Mouse (Mus musculus) ES-Bruce4 (cell line): ENCODE data around the gene Appl2. TPM values are rescaled to one million over a fixed set of nuclear protein-coding genes. Genes with fewer than 3 reads are reported as not detected.

Experiments
- H3K27ac ChIP-seq: 2 replicates; pipeline ENCODE4 v1.5.1; 2012; ENCODE audit warnings: low read length, inconsistent platforms; ENCODE audit not compliant: insufficient read depth
- H3K27me3 ChIP-seq: 2 replicates; pipeline ENCODE4 v1.6.1; 2012; ENCODE audit warnings: mild to moderate bottlenecking, low read length, inconsistent platforms; ENCODE audit not compliant: control insufficient read depth, poor library complexity, insufficient read depth, severe bottlenecking
- H3K36me3 ChIP-seq: 2 replicates; pipeline ENCODE4 v1.6.1; 2012; ENCODE audit warnings: inconsistent platforms, mild to moderate bottlenecking, low read length, moderate library complexity; ENCODE audit not compliant: control insufficient read depth, poor library complexity, insufficient read depth, severe bottlenecking
- H3K4me1 ChIP-seq: one replicate; pipeline ENCODE4 v1.8.1; 2011; ENCODE audit warnings: low read length; ENCODE audit not compliant: control insufficient read depth, insufficient read depth
- H3K4me3 ChIP-seq: 2 replicates; pipeline ENCODE4 v1.5.1; 2011; ENCODE audit warnings: low read depth, mild to moderate bottlenecking, low read length
- H3K9ac ChIP-seq: 2 replicates; pipeline ENCODE4 v1.6.1; 2012; ENCODE audit warnings: low read depth, mild to moderate bottlenecking, inconsistent platforms; ENCODE audit not compliant: poor library complexity, severe bottlenecking
- H3K9me3 ChIP-seq: replicated peaks from 2 replicates; pipeline ENCODE4 v1.6.1; 2012; ENCODE audit warnings: mild to moderate bottlenecking, low read length, inconsistent platforms; ENCODE audit not compliant: control insufficient read depth, poor library complexity, insufficient read depth, severe bottlenecking
- CTCF ChIP-seq: IDR thresholded peaks from one replicate; pipeline ENCODE4 v1.8.1; 2011; ENCODE audit warnings: low read depth, low read length
- EP300 ChIP-seq: IDR thresholded peaks from 2 replicates; pipeline ENCODE4 v1.6.1; 2011; ENCODE audit warnings: low read depth, low read length; ENCODE audit not compliant: insufficient read depth
- POLR2A ChIP-seq: IDR thresholded peaks from one replicate; pipeline ENCODE4 v1.8.1; 2011; ENCODE audit warnings: low read length; ENCODE audit not compliant: insufficient read depth
- polyA plus RNA-seq: library from polyadenylated mRNA; stranded (reverse); fragments of >200 nt; gene quantifications from 2 replicates; pipeline ENCODE4 v1.2.4, GENCODE M21; 2011; ENCODE audit warnings: low read depth; ENCODE audit not compliant: missing spikeins, insufficient read depth, insufficient read length

Gene Appl2
- polyA plus RNA-seq, 1 experiment, result 28.7 TPM

- no peak overlapping the region for H3K27ac ChIP-seq
Measured at GRCm38 (mm10) chr10:83636191-83636590, 12.3 kb downstream of the Appl2 start.

GRCm38 (mm10) chr10:83634461-83634860, 14.1 kb downstream of the Appl2 start:
- Histone ChIP-seq H3K9ac (no peak overlapping the region), H3K4me1 (no peaks in the 10 kb centered on the region), H3K4me3 (no peak overlapping the region), H3K9me3 (no peaks in the 10 kb centered on the region), H3K27ac (no peak overlapping the region), H3K27me3 (no peaks in the 10 kb centered on the region), H3K36me3 (no peaks in the 10 kb centered on the region)
- TF ChIP-seq CTCF (no peak), EP300 (no peak), POLR2A (no peak)

More at GRCm38 (mm10) chr10:83636191-83636590, 12.3 kb downstream of the Appl2 start:
- Histone ChIP-seq H3K4me1 (no peaks in the 10 kb centered on the region), H3K36me3 (no peaks in the 10 kb centered on the region), H3K27me3 (no peaks in the 10 kb centered on the region), H3K4me3 (no peak overlapping the region), H3K9ac (no peak overlapping the region), H3K9me3 (no peaks in the 10 kb centered on the region)
- TF ChIP-seq POLR2A (no peak), EP300 (no peak), CTCF (no peak)

- no peak overlapping the region for H3K4me3 ChIP-seq
- no peak overlapping the region for H3K27ac ChIP-seq
- no peaks in the 10 kb centered on the region for H3K4me1 ChIP-seq
- TF ChIP-seq CTCF, result no peak
- no peak for TF ChIP-seq EP300
- no peak for TF ChIP-seq POLR2A
- no peak overlapping the region for H3K9ac ChIP-seq
- no peaks in the 10 kb centered on the region for H3K36me3 ChIP-seq
- no peaks in the 10 kb centered on the region for H3K27me3 ChIP-seq
- no peaks in the 10 kb centered on the region for H3K9me3 ChIP-seq
Measured at GRCm38 (mm10) chr10:83632806-83633374, 15.6 kb downstream of the Appl2 start.

- Histone ChIP-seq H3K4me1 (no peaks in the 10 kb centered on the region), H3K27ac (no peak overlapping the region), H3K36me3 (no peaks in the 10 kb centered on the region), H3K9ac (no peak overlapping the region), H3K9me3 (no peaks in the 10 kb centered on the region), H3K27me3 (no peaks in the 10 kb centered on the region), H3K4me3 (no peak overlapping the region)
- no peak for TF ChIP-seq CTCF
- TF ChIP-seq POLR2A, result no peak
- no peak for TF ChIP-seq EP300
Measured at GRCm38 (mm10) chr10:83631775-83632174, 16.8 kb downstream of the Appl2 start.

- no peak for TF ChIP-seq EP300
- TF ChIP-seq POLR2A, result no peak
- no peak for TF ChIP-seq CTCF
- H3K4me3 ChIP-seq, result no peak overlapping the region
- H3K27ac ChIP-seq, result no peak overlapping the region
- no peaks in the 10 kb centered on the region for H3K4me1 ChIP-seq
- no peaks in the 10 kb centered on the region for H3K9me3 ChIP-seq
- H3K9ac ChIP-seq, result no peak overlapping the region
- H3K36me3 ChIP-seq, result no peaks in the 10 kb centered on the region
- H3K27me3 ChIP-seq, result no peaks in the 10 kb centered on the region
Measured at GRCm38 (mm10) chr10:83630899-83631298, 17.6 kb downstream of the Appl2 start.

GRCm38 (mm10) chr10:83629878-83630277, 18.7 kb downstream of the Appl2 start:
- no peaks in the 10 kb centered on the region for H3K36me3 ChIP-seq
- no peak overlapping the region for H3K9ac ChIP-seq
- H3K9me3 ChIP-seq, result no peaks in the 10 kb centered on the region
- no peak overlapping the region for H3K4me3 ChIP-seq
- no peaks in the 10 kb centered on the region for H3K4me1 ChIP-seq
- H3K27me3 ChIP-seq, result no peaks in the 10 kb centered on the region
- no peak for TF ChIP-seq POLR2A
- no peak for TF ChIP-seq EP300
- no peak for TF ChIP-seq CTCF
- H3K27ac ChIP-seq, result no peak overlapping the region
